Comparison of ENCODE assay signal across 18 mouse cellular contexts in genomic region chr2:92767476-92768005, GRCm38 (mm10).
"Had no signal": no experiment of that assay in that cellular context is flagged by ENCODE, and none has a peak within 500 bp of the region (broad histone marks: within the 10 kb centered on the region; RNA-seq: fewer than 3 reads in every experiment).

No protein-coding gene starts in this region.

- H3K36me3 ChIP-seq: limb, embryonic 13.5 days; liver, embryonic 12.5 days; liver, embryonic 15.5 days; lung, embryonic 15.5 days; midbrain, embryonic 10.5 days; neural tube, embryonic 12.5 days; neural tube, embryonic 15.5 days; stomach, embryonic 15.5 days had no signal

- H3K4me1 ChIP-seq: limb, embryonic 13.5 days; liver, embryonic 12.5 days; liver, embryonic 15.5 days; lung, embryonic 15.5 days; megakaryocyte, embryonic 14.5 days; midbrain, embryonic 10.5 days; neural tube, embryonic 12.5 days; stomach, embryonic 15.5 days had no signal

- H3K9me3 ChIP-seq: limb, embryonic 13.5 days; liver, embryonic 12.5 days; liver, embryonic 15.5 days; lung, embryonic 15.5 days; midbrain, embryonic 10.5 days; neural tube, embryonic 15.5 days; stomach, embryonic 15.5 days had no signal

- H3K4me2 ChIP-seq: limb, embryonic 13.5 days; liver, embryonic 12.5 days; liver, embryonic 15.5 days; lung, embryonic 15.5 days; neural tube, embryonic 12.5 days; neural tube, embryonic 15.5 days; stomach, embryonic 15.5 days had no signal

- H3K27me3 ChIP-seq: limb, embryonic 13.5 days; liver, embryonic 12.5 days; liver, embryonic 15.5 days; lung, embryonic 15.5 days; neural tube, embryonic 12.5 days; neural tube, embryonic 15.5 days; stomach, embryonic 15.5 days had no signal

- H3K4me3 ChIP-seq: limb, embryonic 13.5 days; liver, embryonic 12.5 days; liver, embryonic 15.5 days; lung, embryonic 15.5 days; megakaryocyte, embryonic 14.5 days; midbrain, embryonic 10.5 days; neural tube, embryonic 12.5 days; neural tube, embryonic 15.5 days; stomach, embryonic 15.5 days had no signal

- DNase-seq: kidney, postnatal 14 days; kidney, postnatal 4 days; liver; lung, adult 18-20 months; midbrain, embryonic 14.5 days; right cerebral cortex, adult 18-20 months; spleen, adult 18-20 months; thymus, adult 18-20 months; thymus, postnatal 36 days had no signal

- ATAC-seq: liver, embryonic 12.5 days had no signal

- H3K27ac ChIP-seq: limb, embryonic 13.5 days; liver, embryonic 12.5 days; liver, embryonic 15.5 days; lung, embryonic 15.5 days; midbrain, embryonic 10.5 days; neural tube, embryonic 12.5 days; neural tube, embryonic 15.5 days; stomach, embryonic 15.5 days had no signal

- H3K9ac ChIP-seq: limb, embryonic 13.5 days; liver, embryonic 12.5 days; liver, embryonic 15.5 days; lung, embryonic 15.5 days; neural tube, embryonic 12.5 days; neural tube, embryonic 15.5 days; stomach, embryonic 15.5 days had no signal
